Mouse (Mus musculus) G1E (cell line): ENCODE measurements around the gene Samd3. TPM values are rescaled to one million over a fixed set of nuclear protein-coding genes. Genes with fewer than 3 reads are reported as not detected.

Experiments used
- ATAC-seq: 2 replicates; pipeline ENCODE4 v1.8.0; 2016; ENCODE audit warnings: mild to moderate bottlenecking; ENCODE audit not compliant: insufficient number of reproducible peaks, poor library complexity, low FRiP score, severe bottlenecking; ENCODE audit errors: extremely low read depth
- DNase-seq: peaks from one replicate; pipeline ENCODE4 v3.0.0; 2012; ENCODE audit warnings: low spot score
- H3K27me3 ChIP-seq: 2 replicates; pipeline ENCODE4 v1.6.1; 2012; ENCODE audit warnings: mild to moderate bottlenecking, low read length, inconsistent platforms; ENCODE audit not compliant: insufficient read depth
- H3K36me3 ChIP-seq: replicated peaks from 2 replicates; pipeline ENCODE3; 2012; ENCODE audit warnings: mild to moderate bottlenecking, inconsistent platforms
- H3K4me1 ChIP-seq: 2 replicates; pipeline ENCODE4 v1.6.1; 2012; ENCODE audit warnings: low read depth, low read length, inconsistent platforms, mixed read lengths; ENCODE audit not compliant: insufficient read depth
- H3K4me3 ChIP-seq: 2 replicates; pipeline ENCODE4 v1.5.1; 2012; ENCODE audit warnings: low read depth, mild to moderate bottlenecking, inconsistent platforms, low read length, moderate library complexity, mixed read lengths
- H3K9me3 ChIP-seq: replicated peaks from 2 replicates; pipeline ENCODE4 v1.6.1; 2012; ENCODE audit warnings: inconsistent platforms
- CTCF ChIP-seq: IDR thresholded peaks from 2 replicates; pipeline ENCODE4 v1.5.1; 2012; ENCODE audit warnings: low read depth, low read length, inconsistent platforms, mixed read lengths
- GATA1 ChIP-seq: IDR thresholded peaks from 2 replicates; pipeline ENCODE4 v1.6.1; 2012; ENCODE audit warnings: borderline replicate concordance, low read length, inconsistent platforms, mixed read lengths
- GATA2 ChIP-seq: IDR thresholded peaks from 2 replicates; pipeline ENCODE4 v1.6.1; 2012; ENCODE audit warnings: low read depth, low read length, inconsistent platforms, borderline replicate concordance
- POLR2AphosphoS5 ChIP-seq: IDR thresholded peaks from 2 replicates; pipeline ENCODE4 v1.6.1; 2012; ENCODE audit warnings: low read depth, low read length, inconsistent platforms; ENCODE audit not compliant: insufficient replicate concordance
- TAL1 ChIP-seq: conservative IDR thresholded peaks from 2 replicates; pipeline ENCODE4 v1.6.1; 2012; ENCODE audit warnings: low read depth, low read length, inconsistent platforms, mixed read lengths
- polyA plus RNA-seq: library from polyadenylated mRNA; stranded (reverse); fragments of >175 nt; gene quantifications from 2 replicates; pipeline ENCODE4 v1.2.3, GENCODE M21; 2012
- total RNA-seq, 2 experiments: library from RNA; stranded (forward) in 1 of 2; stranded (reverse) in 1 of 2; fragments of 200-1000 nt in 1 of 2; fragments of >200 nt in 1 of 2; fragmentation: Nextera tagmentation in 1 of 2; gene quantifications; 2 replicates each; pipeline ENCODE4 v1.2.3; 2014 to 2017

The Samd3 gene
- total and polyA plus RNA-seq, 3 experiments, result not detected

DNA sequence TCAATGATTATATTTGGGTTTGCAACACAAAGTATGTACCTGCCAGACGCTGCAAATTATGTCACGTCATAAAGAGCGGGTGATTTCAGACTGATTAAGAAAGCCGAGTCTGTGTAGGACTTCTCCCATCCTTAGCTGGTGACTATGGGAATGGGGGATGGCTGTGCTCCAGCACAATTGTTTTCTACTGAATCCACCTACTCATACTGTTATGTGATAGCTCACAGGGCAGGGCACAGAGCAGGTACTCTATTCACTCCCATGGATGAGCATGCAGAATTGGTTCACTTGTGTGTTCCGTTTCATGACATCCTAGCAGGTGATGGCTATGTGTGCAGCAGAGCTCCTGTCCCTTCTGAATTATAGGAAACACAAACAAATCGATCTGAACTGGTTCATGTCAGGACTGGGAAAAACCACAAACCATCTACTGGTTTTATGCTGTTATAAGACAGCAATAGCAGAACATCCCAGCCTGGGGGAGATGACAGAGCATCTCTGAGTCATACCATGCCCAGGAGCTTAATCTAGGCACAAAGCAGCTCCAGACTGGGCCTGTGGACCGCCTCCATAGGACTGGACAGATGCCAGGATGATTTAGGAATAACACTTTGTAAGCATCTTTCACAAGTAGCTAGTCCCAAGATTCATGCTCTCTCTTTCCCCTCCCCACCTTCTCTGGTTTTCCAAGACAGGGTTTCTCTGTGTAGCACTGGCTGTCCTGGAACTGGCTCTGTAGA is 20.1 kb downstream of the Samd3 start:
- TF ChIP-seq CTCF (no peak), POLR2AphosphoS5 (no peak), TAL1 (no peak), GATA1 (no peak), GATA2 (no peak)
- H3K36me3 ChIP-seq, result no peaks in the 10 kb centered on the region
- ATAC-seq (no peak), DNase-seq (no peak)
- no peaks in the 10 kb centered on the region for H3K27me3 ChIP-seq
- no peak overlapping the region for H3K4me3 ChIP-seq
- H3K4me1 ChIP-seq, result no peaks in the 10 kb centered on the region
- peaks cover 17% of the 10 kb centered on the region for H3K9me3 ChIP-seq

- no peaks in the 10 kb centered on the region for H3K4me1 ChIP-seq
- DNase-seq (no peak), ATAC-seq (no peak)
- no peaks in the 10 kb centered on the region for H3K27me3 ChIP-seq
- no peak overlapping the region for H3K4me3 ChIP-seq
- H3K36me3 ChIP-seq, result no peaks in the 10 kb centered on the region
- no peaks in the 10 kb centered on the region for H3K9me3 ChIP-seq
- no peak for TF ChIP-seq GATA1
- TF ChIP-seq POLR2AphosphoS5, result no peak
- TF ChIP-seq TAL1, result no peak
- TF ChIP-seq GATA2, result no peak
- no peak for TF ChIP-seq CTCF
Measured at GRCm38 (mm10) chr10:26259908-26260307, 30.4 kb downstream of the Samd3 start.

GRCm38 (mm10) chr10:26263744-26264459 is 34.4 kb downstream of the Samd3 start:
- Histone ChIP-seq H3K27me3 (no peaks in the 10 kb centered on the region), H3K9me3 (no peaks in the 10 kb centered on the region), H3K36me3 (no peaks in the 10 kb centered on the region), H3K4me1 (no peaks in the 10 kb centered on the region), H3K4me3 (no peak overlapping the region)
- ATAC-seq (no peak), DNase-seq (no peak)
- TF ChIP-seq POLR2AphosphoS5 (no peak), TAL1 (no peak), CTCF (no peak), GATA1 (no peak), GATA2 (no peak)

GRCm38 (mm10) chr10:26275414-26275813 is 45.9 kb downstream of the Samd3 start:
- TF ChIP-seq GATA2 (no peak), POLR2AphosphoS5 (no peak), CTCF (no peak), TAL1 (no peak), GATA1 (no peak)
- no peak for DNase-seq
- Histone ChIP-seq H3K27me3 (no peaks in the 10 kb centered on the region), H3K36me3 (no peaks in the 10 kb centered on the region), H3K9me3 (peaks cover 17% of the 10 kb centered on the region; the same call in 1 of the 2 replicates), H3K4me1 (no peaks in the 10 kb centered on the region), H3K4me3 (no peak overlapping the region)
- no peak for ATAC-seq

DNA sequence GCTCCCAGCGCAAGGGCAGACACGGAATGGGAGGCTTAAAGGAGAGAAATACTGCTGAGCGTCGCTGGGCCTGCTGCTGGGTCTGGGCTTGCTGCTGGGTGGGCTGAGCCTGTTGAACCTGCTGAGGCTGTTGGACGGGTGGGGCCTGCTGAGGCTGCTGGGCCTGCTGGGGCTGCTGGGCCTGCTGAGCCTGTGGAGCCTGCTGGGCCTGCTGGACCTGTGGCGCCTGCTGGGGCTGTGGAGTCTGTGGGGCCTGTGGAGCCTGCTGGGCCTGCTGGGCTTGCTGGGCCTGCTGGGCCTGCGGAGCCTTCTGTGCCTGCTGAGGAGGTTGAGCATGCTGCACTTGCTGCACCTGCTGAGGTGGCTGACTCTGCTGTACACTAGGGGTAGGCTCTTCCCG is 50.5 kb downstream of the Samd3 start:
- Histone ChIP-seq H3K4me1 (no peaks in the 10 kb centered on the region), H3K4me3 (no peak overlapping the region), H3K27me3 (no peaks in the 10 kb centered on the region), H3K9me3 (peaks cover 7% of the 10 kb centered on the region), H3K36me3 (no peaks in the 10 kb centered on the region)
- DNase-seq, result no peak
- no peak for ATAC-seq
- no peak for TF ChIP-seq GATA2
- TF ChIP-seq CTCF, result no peak
- TF ChIP-seq GATA1, result no peak
- TF ChIP-seq TAL1, result no peak

GRCm38 (mm10) chr10:26287136-26287535 is 57.6 kb downstream of the Samd3 start:
- ATAC-seq (no peak), DNase-seq (no peak)
- no peak overlapping the region for H3K4me3 ChIP-seq
- no peaks in the 10 kb centered on the region for H3K27me3 ChIP-seq
- no peaks in the 10 kb centered on the region for H3K4me1 ChIP-seq
- TF ChIP-seq GATA2 (no peak), POLR2AphosphoS5 (no peak), GATA1 (no peak), TAL1 (no peak), CTCF (no peak)
- peaks cover 13% of the 10 kb centered on the region for H3K9me3 ChIP-seq
- no peaks in the 10 kb centered on the region for H3K36me3 ChIP-seq
